Mouse (Mus musculus) lung, postnatal 0 days (tissue): ENCODE results near the gene BC005537.

ENCODE experiments used
- CTCF ChIP-seq: IDR thresholded peaks from 2 replicates; pipeline ENCODE4 v1.5.1; 2016; ENCODE audit warnings: antibody characterized with exemption, mild to moderate bottlenecking
- EP300 ChIP-seq: IDR thresholded peaks from 2 replicates; pipeline ENCODE4 v1.6.1; 2016; ENCODE audit warnings: antibody characterized with exemption, mild to moderate bottlenecking, control low read depth

GRCm38 (mm10) chr13:24812521-24812920, 11.1 kb downstream of the BC005537 start:
- TF ChIP-seq CTCF, result no peak
- TF ChIP-seq EP300, result no peak
